Mouse (Mus musculus) embryonic facial prominence, embryonic 11.5 days (tissue): Measurements from ENCODE around the gene Aplp2. TPM values are rescaled to one million over a fixed set of nuclear protein-coding genes. Genes with fewer than 3 reads are reported as not detected.
"Not testable (repeated sequence)": the region's sequence is repeated elsewhere in the genome, so short reads cannot be mapped to it uniquely, and the experiment has no call there.

Experiments
- ATAC-seq: fragments of 200-750 bp; cut with Nextera tagmentation; replicated peaks from 2 replicates; pipeline ENCODE4 v1.8.0; 2017; ENCODE audit warnings: low read depth; ENCODE audit not compliant: insufficient number of reproducible peaks, low FRiP score, low TSS enrichment
- DNase-seq: peaks from one replicate; pipeline ENCODE4 v3.0.0-alpha.2; 2015; ENCODE audit warnings: low spot score
- H3K27ac ChIP-seq: fragments of 300-500 bp; sonication (generic); replicated peaks from 2 replicates; pipeline ENCODE4 v1.5.1; 2014; ENCODE audit warnings: mild to moderate bottlenecking, low read depth, low read length, control low read depth
- H3K27me3 ChIP-seq: fragments of 300-500 bp; sonication (generic); 2 replicates; pipeline ENCODE4 v1.6.1; 2014; ENCODE audit warnings: mild to moderate bottlenecking, low read length, moderate library complexity, mixed read lengths; ENCODE audit not compliant: control insufficient read depth, insufficient read depth
- H3K36me3 ChIP-seq: fragments of 300-500 bp; sonication (generic); replicated peaks from 2 replicates; pipeline ENCODE4 v1.6.1; 2014; ENCODE audit warnings: low read depth, mild to moderate bottlenecking, low read length, moderate library complexity, mixed read lengths; ENCODE audit not compliant: control insufficient read depth, insufficient read depth
- H3K4me1 ChIP-seq: fragments of 300-500 bp; sonication (generic); 2 replicates; pipeline ENCODE4 v1.6.1; 2014; ENCODE audit warnings: low read length, mixed read lengths; ENCODE audit not compliant: control insufficient read depth, insufficient read depth
- H3K4me2 ChIP-seq: fragments of 300-500 bp; sonication (generic); 2 replicates; pipeline ENCODE4 v1.6.1; 2014; ENCODE audit warnings: low read depth, mild to moderate bottlenecking, control low read depth, low read length, moderate library complexity
- H3K4me3 ChIP-seq: fragments of 300-500 bp; sonication (generic); 2 replicates; pipeline ENCODE4 v1.5.1; 2014; ENCODE audit warnings: low read depth, low read length, control low read depth
- H3K9ac ChIP-seq: fragments of 300-500 bp; sonication (generic); replicated peaks from 2 replicates; pipeline ENCODE4 v1.6.1; 2014; ENCODE audit warnings: mild to moderate bottlenecking, control low read depth, low read length
- H3K9me3 ChIP-seq: fragments of 300-500 bp; sonication (generic); replicated peaks from 2 replicates; pipeline ENCODE4 v1.6.1; 2016; ENCODE audit warnings: mild to moderate bottlenecking, low read length, inconsistent platforms, mixed read lengths; ENCODE audit not compliant: control insufficient read depth
- WGBS: fragments of 180-500 bp; shearing (Covaris S2); extraction: QIAGEN DNeasy Blood & Tissue Kit; methylation state at CpG from one replicate; pipeline ENCODE4 v1.1.7; 2014; 5-methylcytosine and 5-hydroxymethylcytosine counted together
- polyA plus RNA-seq: library from polyadenylated mRNA; unstranded; fragments of >200 nt; fragmentation: Nextera tagmentation; extraction: Ambion mirVana; gene quantifications from 2 replicates; pipeline ENCODE4 v1.2.1, GENCODE M21; 2014

Gene Aplp2
- polyA plus RNA-seq, 1 experiment from 2014 or later, result 203 TPM

GRCm38 (mm10) chr9:31175978-31176377, 35.6 kb downstream of the Aplp2 start:
- no peak for DNase-seq
- H3K4me2 ChIP-seq, result no peak overlapping the region
- H3K27me3 ChIP-seq, result no peaks in the 10 kb centered on the region
- H3K9me3 ChIP-seq, result no peaks in the 10 kb centered on the region
- H3K4me1 ChIP-seq, result no peaks in the 10 kb centered on the region
- no peak for ATAC-seq
- H3K36me3 ChIP-seq, result no peaks in the 10 kb centered on the region
- 90% methylated on average over 3 of the region's 3 CpGs for WGBS
- no peak overlapping the region for H3K9ac ChIP-seq
- H3K4me3 ChIP-seq, result no peak overlapping the region
- H3K27ac ChIP-seq, result no peak overlapping the region

GRCm38 (mm10) chr9:31175346-31175745, 36.3 kb downstream of the Aplp2 start:
- Histone ChIP-seq H3K9me3 (no peaks in the 10 kb centered on the region), H3K27ac (no peak overlapping the region), H3K36me3 (no peaks in the 10 kb centered on the region), H3K27me3 (no peaks in the 10 kb centered on the region), H3K4me1 (no peaks in the 10 kb centered on the region), H3K9ac (no peak overlapping the region), H3K4me3 (no peak overlapping the region), H3K4me2 (no peak overlapping the region)
- ATAC-seq (no peak), DNase-seq (no peak)
- 96% methylated on average over 6 of the region's 6 CpGs for whole genome bisulfite sequencing

GRCm38 (mm10) chr9:31168356-31169093, 43.1 kb downstream of the Aplp2 start:
- DNase-seq (no peak), ATAC-seq (no peak)
- H3K27ac ChIP-seq, result no peak overlapping the region
- peaks cover 4% of the 10 kb centered on the region for H3K36me3 ChIP-seq
- H3K27me3 ChIP-seq, result no peaks in the 10 kb centered on the region
- H3K4me1 ChIP-seq, result no peaks in the 10 kb centered on the region
- H3K4me3 ChIP-seq, result no peak overlapping the region
- H3K4me2 ChIP-seq, result no peak overlapping the region
- WGBS, result 95% methylated on average over 22 of the region's 22 CpGs
- H3K9me3 ChIP-seq, result no peaks in the 10 kb centered on the region
- H3K9ac ChIP-seq, result no peak overlapping the region

- no peak for DNase-seq
- H3K27ac ChIP-seq, result no peak overlapping the region
- no peaks in the 10 kb centered on the region for H3K4me1 ChIP-seq
- H3K9me3 ChIP-seq, result no peaks in the 10 kb centered on the region
- H3K36me3 ChIP-seq, result peaks cover 4% of the 10 kb centered on the region
- H3K4me3 ChIP-seq, result no peak overlapping the region
- no peak for ATAC-seq
- 93% methylated on average over 13 of the region's 13 CpGs for WGBS
- H3K27me3 ChIP-seq, result no peaks in the 10 kb centered on the region
- no peak overlapping the region for H3K9ac ChIP-seq
- H3K4me2 ChIP-seq, result no peak overlapping the region
Observed at GRCm38 (mm10) chr9:31167305-31167704, 44.3 kb downstream of the Aplp2 start.

- not testable (repeated sequence) for H3K4me1 ChIP-seq, H3K4me2 ChIP-seq, H3K27ac ChIP-seq, H3K9me3 ChIP-seq, H3K4me3 ChIP-seq, H3K9ac ChIP-seq, H3K27me3 ChIP-seq, DNase-seq, ATAC-seq
- peaks cover 11% of the 10 kb centered on the region for H3K36me3 ChIP-seq
- WGBS, result 87% methylated on average over 3 of the region's 3 CpGs
Observed at GRCm38 (mm10) chr9:31165505-31165904, 46.1 kb downstream of the Aplp2 start.

GRCm38 (mm10) chr9:31163327-31163726, 48.3 kb downstream of the Aplp2 start:
- H3K4me2 ChIP-seq, result no peak overlapping the region
- ATAC-seq, result no peak
- H3K4me1 ChIP-seq, result no peaks in the 10 kb centered on the region
- no peaks in the 10 kb centered on the region for H3K27me3 ChIP-seq
- no peak overlapping the region for H3K9ac ChIP-seq
- no peaks in the 10 kb centered on the region for H3K9me3 ChIP-seq
- no peak overlapping the region for H3K27ac ChIP-seq
- WGBS, result 97% methylated on average over 1 of the region's 1 CpGs
- DNase-seq, result no peak
- H3K4me3 ChIP-seq, result no peak overlapping the region
- H3K36me3 ChIP-seq, result peaks cover 11% of the 10 kb centered on the region

GRCm38 (mm10) chr9:31162911-31163310, 48.7 kb downstream of the Aplp2 start:
- 89% methylated on average over 1 of the region's 1 CpGs for WGBS
- ATAC-seq (no peak), DNase-seq (no peak)
- Histone ChIP-seq H3K9ac (no peak overlapping the region), H3K4me3 (no peak overlapping the region), H3K27me3 (no peaks in the 10 kb centered on the region), H3K4me2 (no peak overlapping the region), H3K4me1 (no peaks in the 10 kb centered on the region), H3K27ac (no peak overlapping the region), H3K36me3 (peaks cover 13% of the 10 kb centered on the region), H3K9me3 (no peaks in the 10 kb centered on the region)

- H3K9me3 ChIP-seq, result no peaks in the 10 kb centered on the region
- H3K27me3 ChIP-seq, result no peaks in the 10 kb centered on the region
- H3K9ac ChIP-seq, result no peak overlapping the region
- DNase-seq (peak; percentile 56), ATAC-seq (no peak)
- no peaks in the 10 kb centered on the region for H3K4me1 ChIP-seq
- 79% methylated on average over 4 of the region's 4 CpGs for WGBS
- H3K27ac ChIP-seq, result no peak overlapping the region
- H3K36me3 ChIP-seq, result peaks cover 13% of the 10 kb centered on the region
- H3K4me2 ChIP-seq, result no peak overlapping the region
- no peak overlapping the region for H3K4me3 ChIP-seq
Observed at GRCm38 (mm10) chr9:31159910-31160309, 51.7 kb downstream of the Aplp2 start.
